Mouse (Mus musculus) megakaryocyte-erythroid progenitor cell, adult 5-6 weeks (primary cell): ENCODE results near the gene Tnfrsf9. TPM values are rescaled to one million over a fixed set of nuclear protein-coding genes. Genes with fewer than 3 reads are reported as not detected.
A peak's percentile ranks its signal among the peaks of the same experiment; 100 is the strongest.

Source experiments
- ATAC-seq: replicated peaks from 2 replicates; pipeline ENCODE4 v1.8.0; 2016; ENCODE audit warnings: mild to moderate bottlenecking, inconsistent platforms; ENCODE audit not compliant: severe bottlenecking, poor library complexity, low FRiP score, low TSS enrichment
- total RNA-seq, 2 experiments: library from RNA; stranded (forward) in 1 of 2; stranded (reverse) in 1 of 2; fragments of 200-1000, 215-1000 nt in 1 of 2; fragments of >200 nt in 1 of 2; fragmentation: Nextera tagmentation in 1 of 2; gene quantifications; 2 replicates each; pipeline ENCODE4 v1.2.3; 2014 to 2017

Tnfrsf9 gene
- total RNA-seq, 2 experiments from 2014 or later = 7.2 TPM; not detected in 1

DNA sequence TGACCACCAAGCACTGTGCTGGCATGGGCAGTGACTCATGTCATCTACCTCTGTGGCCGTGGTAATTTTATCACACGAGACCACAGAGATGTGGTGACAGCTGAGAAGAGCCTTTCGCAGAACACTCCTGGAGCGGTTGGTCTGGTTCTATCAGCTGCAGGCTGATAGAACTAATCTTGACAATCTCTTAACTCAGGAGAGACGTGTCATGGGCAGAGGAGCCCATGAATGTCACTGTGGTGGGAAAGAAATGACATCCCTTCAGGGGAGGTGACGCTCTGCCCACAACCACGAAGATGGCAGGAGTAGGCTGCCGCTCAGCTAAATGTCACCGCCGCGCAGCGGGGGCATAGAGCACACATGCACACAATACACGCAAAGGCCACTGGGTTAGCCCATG is 9.9 kb downstream of the Tnfrsf9 start:
- peak; percentile 48 for ATAC-seq

DNA sequence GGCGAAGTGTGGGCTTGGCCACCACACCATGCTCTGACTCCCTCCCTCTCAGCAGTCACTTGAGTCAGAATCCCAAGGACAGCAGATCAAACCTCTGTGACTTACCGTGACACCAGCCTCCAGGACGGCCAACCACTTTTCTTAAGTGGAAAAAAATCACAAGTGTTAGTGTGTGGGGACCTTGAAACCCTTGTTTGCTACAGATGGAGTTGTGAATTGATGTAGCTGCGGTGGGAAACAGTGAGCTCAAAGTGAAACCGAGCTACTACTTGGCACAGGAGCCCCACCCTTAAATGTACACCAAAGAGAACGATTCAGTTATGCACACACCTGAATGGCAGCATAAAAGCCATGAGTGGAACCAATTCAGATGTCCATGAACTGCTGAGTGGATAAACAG is 10.6 kb downstream of the Tnfrsf9 start:
- ATAC-seq = no peak

DNA sequence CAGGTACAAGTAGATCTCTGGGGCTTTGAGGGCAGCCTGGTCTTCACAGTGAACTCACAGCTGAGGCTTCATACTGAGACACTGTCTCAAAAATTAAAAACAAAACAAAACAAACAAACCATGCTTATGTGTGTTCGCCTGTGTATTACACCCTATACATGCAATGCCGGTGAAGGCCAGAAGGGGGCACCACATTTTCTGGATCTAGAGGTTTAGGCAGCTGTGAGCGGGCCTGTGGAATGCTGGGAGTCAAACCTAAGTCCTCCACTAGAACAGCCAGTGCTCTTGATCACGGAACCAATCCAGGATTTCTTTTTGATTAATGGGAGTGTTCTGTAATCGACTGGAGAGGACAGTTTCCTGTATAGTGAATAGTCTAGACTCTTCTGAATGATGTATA is 11.6 kb downstream of the Tnfrsf9 start:
- peak; percentile 40; the same call in 1 of the 2 replicates for ATAC-seq

- no peak for ATAC-seq
Observed at GRCm38 (mm10) chr4:150926924-150927705, 12.8 kb downstream of the Tnfrsf9 start.

GRCm38 (mm10) chr4:150927789-150928188 is 13.4 kb downstream of the Tnfrsf9 start:
- ATAC-seq = no peak

DNA sequence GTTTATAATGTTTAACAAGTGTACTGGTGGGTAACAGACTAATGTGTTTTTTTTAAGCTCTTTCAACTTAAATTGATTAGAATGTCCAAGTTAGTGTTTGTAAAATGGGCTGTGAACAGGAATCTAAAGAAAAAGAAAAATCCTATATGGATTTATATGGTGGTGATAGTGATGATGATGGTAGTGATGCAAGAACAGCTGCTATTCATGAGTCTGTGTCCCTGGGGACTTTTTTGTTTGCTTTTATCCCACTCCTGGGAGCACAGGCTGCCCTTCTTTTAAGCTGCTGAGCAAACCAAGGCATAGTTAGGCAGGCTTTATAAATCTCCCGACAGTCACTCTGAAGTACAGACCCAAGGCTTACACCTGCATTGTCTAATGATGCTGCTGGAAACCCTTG is 19.1 kb downstream of the Tnfrsf9 start:
- no peak for ATAC-seq

GRCm38 (mm10) chr4:150937293-150938062 is 23.1 kb downstream of the Tnfrsf9 start:
- no peak for ATAC-seq

- no peak for ATAC-seq
Observed at GRCm38 (mm10) chr4:150938063-150938452, 23.7 kb downstream of the Tnfrsf9 start.

- no peak for ATAC-seq
Observed at GRCm38 (mm10) chr4:150939991-150940651, 25.8 kb downstream of the Tnfrsf9 start.

DNA sequence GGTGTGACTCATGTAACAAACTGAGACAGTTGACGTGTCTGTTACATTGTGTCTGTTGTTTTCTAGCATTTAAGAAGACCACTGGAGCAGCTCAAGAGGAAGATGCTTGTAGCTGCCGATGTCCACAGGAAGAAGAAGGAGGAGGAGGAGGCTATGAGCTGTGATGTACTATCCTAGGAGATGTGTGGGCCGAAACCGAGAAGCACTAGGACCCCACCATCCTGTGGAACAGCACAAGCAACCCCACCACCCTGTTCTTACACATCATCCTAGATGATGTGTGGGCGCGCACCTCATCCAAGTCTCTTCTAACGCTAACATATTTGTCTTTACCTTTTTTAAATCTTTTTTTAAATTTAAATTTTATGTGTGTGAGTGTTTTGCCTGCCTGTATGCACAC is 30.3 kb downstream of the Tnfrsf9 start:
- ATAC-seq = no peak

- no peak for ATAC-seq
Observed at GRCm38 (mm10) chr4:150950972-150951371, 36.6 kb downstream of the Tnfrsf9 start.

DNA sequence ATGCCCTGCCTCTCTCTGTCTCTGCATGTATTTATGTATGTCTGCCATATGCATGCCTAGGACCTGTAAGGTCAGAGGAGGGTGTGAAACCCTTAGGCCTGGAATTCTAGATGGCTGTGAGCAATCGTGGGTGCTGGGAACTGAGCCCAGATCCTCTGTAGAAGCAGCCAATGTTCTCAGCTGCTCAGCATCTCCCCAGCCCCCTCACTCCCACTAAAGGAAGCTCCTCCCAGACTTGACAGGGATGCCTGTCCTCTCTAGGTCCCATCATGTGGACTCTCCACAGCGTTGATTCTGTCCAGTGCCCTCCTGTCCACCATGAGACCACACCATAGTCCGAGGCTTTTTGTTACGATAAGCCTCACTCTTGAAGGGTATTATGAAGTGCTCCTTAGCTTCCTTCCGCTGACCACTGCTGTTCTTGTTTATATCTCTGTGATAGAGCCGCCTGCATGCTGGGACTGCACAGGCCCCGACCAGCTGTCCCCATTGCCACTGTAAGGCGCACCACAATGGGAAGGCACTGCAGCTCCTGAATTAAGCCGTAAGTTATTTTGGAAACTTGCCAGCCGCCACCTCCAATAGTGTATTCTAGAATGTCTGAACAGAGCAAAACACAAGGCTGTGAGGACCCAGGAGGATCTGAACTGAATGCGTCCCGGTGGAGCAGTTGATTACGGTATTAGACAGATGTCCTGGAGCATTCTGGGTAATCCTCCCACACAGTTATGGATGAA is 42.2 kb downstream of the Tnfrsf9 start:
- no peak for ATAC-seq

- ATAC-seq = no peak
Observed at GRCm38 (mm10) chr4:150957106-150957458, 42.7 kb downstream of the Tnfrsf9 start.

DNA sequence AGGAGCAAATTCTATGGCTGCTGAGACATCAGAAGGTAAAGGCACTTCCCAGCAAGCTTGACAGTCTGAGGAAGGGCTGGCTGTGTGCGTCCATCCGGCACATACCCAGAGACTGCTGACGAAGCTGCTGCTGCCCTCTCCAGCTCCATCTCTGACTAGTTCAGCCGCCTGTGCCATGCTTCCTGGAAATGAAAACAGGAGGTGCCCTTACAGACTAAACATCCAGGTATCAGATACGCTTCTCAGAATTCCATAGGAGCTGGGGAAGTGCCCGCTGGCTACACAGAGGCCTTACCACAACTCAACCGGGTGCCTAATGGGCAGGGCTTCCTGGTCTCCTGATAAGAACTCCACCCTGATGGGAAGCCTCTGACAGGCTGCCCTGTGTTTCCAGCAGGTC is 44.2 kb downstream of the Tnfrsf9 start:
- ATAC-seq = no peak

DNA sequence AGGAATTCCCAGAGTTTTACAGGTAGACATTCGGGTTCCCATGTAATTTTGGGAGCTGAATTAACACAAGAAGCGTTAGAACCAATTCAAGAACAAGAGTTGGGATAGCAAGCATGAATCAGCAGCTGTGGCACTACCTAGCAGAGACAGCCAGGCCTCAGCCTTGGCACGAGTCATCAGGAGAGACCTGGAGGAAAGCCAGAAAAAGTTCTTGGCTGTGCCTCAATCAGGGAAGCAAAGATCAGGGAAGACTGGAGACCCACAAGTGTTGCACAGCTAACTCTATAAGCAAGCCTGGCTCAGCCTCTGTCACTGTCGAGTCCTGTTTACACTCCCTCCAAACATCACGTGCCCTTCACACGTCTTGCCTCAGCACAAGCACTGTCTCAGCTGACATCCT is 47.9 kb downstream of the Tnfrsf9 start:
- no peak for ATAC-seq

DNA sequence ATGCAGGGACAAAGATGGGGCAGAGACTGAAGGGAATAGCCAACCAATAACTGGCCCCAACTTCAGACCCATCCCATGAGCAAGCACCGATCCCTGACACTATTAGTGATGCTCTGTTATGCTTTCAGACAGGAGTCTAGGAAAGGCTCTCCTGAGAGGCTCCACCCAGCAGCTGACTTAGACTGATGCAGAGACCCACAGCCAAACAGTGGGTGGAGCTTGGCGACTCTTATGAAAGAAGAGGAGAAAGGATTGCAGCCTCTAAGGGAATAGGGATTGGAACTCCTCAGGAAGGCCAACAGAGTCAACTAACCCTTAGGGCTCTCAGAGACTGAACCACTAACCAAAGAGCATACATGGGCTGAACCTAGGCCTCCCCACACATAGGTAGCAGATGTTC is 49.3 kb downstream of the Tnfrsf9 start:
- no peak for ATAC-seq

DNA sequence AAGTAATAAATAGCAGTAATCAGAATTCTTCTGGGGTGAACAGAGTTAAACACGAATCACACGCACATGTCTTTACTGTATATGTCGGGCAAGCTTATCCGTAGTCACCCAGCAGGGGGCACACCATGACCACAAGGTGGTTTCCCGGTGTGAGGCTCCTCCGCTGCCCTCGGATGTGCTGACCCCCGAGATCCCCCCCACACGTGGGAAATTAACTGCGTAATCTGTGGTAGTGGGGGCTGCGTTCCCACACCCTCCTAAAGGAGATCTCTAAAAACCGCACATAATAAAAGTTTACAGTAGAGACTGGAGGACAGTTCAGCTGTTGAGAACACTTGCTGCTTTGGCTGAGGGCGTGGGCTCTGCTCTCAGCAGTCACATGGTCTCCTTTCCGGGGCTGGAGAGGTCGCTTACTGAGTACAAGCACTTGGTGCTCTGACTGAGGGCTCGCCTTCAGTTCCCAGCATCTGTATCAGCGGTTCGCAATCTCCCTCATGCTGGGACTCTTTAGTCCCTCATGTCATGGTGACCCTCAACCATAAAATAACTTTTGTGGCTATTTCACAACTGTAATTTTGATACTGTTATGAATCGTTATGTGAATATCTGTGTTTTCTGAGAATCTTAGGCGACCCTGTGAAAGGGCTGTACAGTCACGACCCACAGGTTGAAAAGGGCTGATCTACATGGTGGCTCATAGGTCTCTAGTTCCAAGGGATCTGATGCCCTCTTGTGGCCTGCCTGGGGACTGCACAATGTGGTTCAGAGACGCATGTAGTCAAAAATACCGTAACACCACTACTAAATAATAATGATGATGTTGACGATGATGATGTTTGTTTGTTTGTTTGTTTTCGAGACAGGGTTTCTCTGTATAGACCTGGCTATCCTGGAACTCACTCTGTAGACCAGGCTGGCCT is 50.5 kb downstream of the Tnfrsf9 start:
- peak; percentile 89 for ATAC-seq

DNA sequence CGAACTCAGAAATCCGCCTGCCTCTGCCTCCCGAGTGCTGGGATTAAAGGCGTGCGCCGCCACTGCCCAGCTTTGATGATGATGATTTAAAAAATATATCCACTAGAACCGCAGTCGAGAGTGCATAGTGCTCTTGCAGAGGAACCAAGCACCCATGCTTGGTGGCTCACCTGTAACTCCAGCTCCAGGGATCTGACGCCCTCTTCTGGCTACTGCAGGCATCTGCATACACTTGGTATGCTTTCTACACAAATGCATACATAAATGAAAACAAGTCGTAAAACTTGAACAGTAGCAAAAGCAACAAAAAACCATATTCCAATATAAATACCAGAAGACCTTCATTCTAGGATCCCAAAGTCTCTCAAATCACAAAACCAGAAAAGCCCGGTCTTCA is 51.2 kb downstream of the Tnfrsf9 start:
- no peak for ATAC-seq

DNA sequence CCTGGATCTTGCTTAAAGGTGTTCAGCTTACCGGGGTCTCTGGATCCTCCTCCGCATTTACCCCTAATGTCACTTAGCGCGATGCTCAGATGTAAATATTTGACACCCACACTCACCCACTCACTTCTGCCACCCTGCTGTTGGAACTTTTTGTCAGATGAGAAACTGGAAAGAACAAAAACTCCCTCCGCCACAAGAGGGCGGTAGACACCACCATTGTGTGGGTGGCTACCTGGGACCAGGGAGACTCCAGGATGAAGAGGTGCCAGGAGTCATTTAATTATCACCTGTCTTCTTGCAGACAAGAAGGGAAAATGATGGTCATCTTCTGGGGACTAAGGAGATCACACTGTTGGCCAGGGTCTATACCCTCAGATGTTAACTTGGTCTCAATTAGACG is 52.2 kb downstream of the Tnfrsf9 start:
- ATAC-seq = no peak; the same call in 1 of the 2 replicates
